Mouse (Mus musculus) intestine, postnatal 0 days (tissue): ENCODE results near the gene Tsen54. TPM values are rescaled to one million over a fixed set of nuclear protein-coding genes. Genes with fewer than 3 reads are reported as not detected.

ENCODE experiments used
- ATAC-seq: fragments of 200-750 bp; cut with Nextera tagmentation; 2 replicates; pipeline ENCODE4 v1.8.0; 2017; ENCODE audit warnings: mild to moderate bottlenecking, moderate TSS enrichment, moderate library complexity
- H3K27ac ChIP-seq: fragments of 300-500 bp; sonication (generic); 2 replicates; pipeline ENCODE4 v1.5.1; 2014; ENCODE audit warnings: mild to moderate bottlenecking, low read depth, low read length, moderate library complexity
- H3K27me3 ChIP-seq: fragments of 300-500 bp; sonication (generic); replicated peaks from 2 replicates; pipeline ENCODE4 v1.6.1; 2014; ENCODE audit warnings: low read length, mixed read lengths; ENCODE audit not compliant: control insufficient read depth, insufficient read depth
- H3K36me3 ChIP-seq: fragments of 300-500 bp; sonication (generic); 2 replicates; pipeline ENCODE4 v1.6.1; 2014; ENCODE audit warnings: mild to moderate bottlenecking, moderate library complexity; ENCODE audit not compliant: control insufficient read depth, insufficient read depth
- H3K4me1 ChIP-seq: fragments of 300-500 bp; sonication (generic); replicated peaks from 2 replicates; pipeline ENCODE4 v1.6.1; 2014; ENCODE audit warnings: antibody characterized with exemption, low read length, mixed read lengths; ENCODE audit not compliant: control insufficient read depth, insufficient read depth
- H3K4me2 ChIP-seq: fragments of 300-500 bp; sonication (generic); replicated peaks from 2 replicates; pipeline ENCODE4 v1.6.1; 2014; ENCODE audit warnings: low read depth, mild to moderate bottlenecking, moderate library complexity
- H3K4me3 ChIP-seq: fragments of 300-500 bp; sonication (generic); 2 replicates; pipeline ENCODE4 v1.5.1; 2014; ENCODE audit warnings: low read depth, low read length
- H3K9ac ChIP-seq: fragments of 300-500 bp; sonication (generic); 2 replicates; pipeline ENCODE4 v1.6.1; 2014; ENCODE audit warnings: mild to moderate bottlenecking, low read depth, low read length
- H3K9me3 ChIP-seq: fragments of 300-500 bp; sonication (generic); 2 replicates; pipeline ENCODE4 v1.6.1; 2016; ENCODE audit warnings: mixed run types; ENCODE audit not compliant: control insufficient read depth
- CTCF ChIP-seq: sonication (generic); IDR thresholded peaks from 2 replicates; pipeline ENCODE4 v1.5.1; 2016; ENCODE audit warnings: low read depth, mild to moderate bottlenecking, control low read depth, antibody characterized with exemption, moderate library complexity
- WGBS: fragments of 180-500 bp; shearing (Covaris S2); extraction: QIAGEN DNeasy Blood & Tissue Kit; methylation state at CpG from one replicate; pipeline ENCODE4 v1.1.7; 2014; 5-methylcytosine and 5-hydroxymethylcytosine counted together
- polyA plus RNA-seq: library from polyadenylated mRNA; unstranded; fragments of >200 nt; fragmentation: Nextera tagmentation; extraction: Ambion mirVana; gene quantifications from 2 replicates; pipeline ENCODE4 v1.2.1, GENCODE M21; 2015

Tsen54 gene
- polyA plus RNA-seq, 1 experiment from 2014 or later = 17.0 TPM

- Histone ChIP-seq H3K36me3 (peaks cover 96% of the 10 kb centered on the region), H3K9me3 (no peaks in the 10 kb centered on the region), H3K4me2 (no peak overlapping the region), H3K4me3 (no peak overlapping the region), H3K9ac (no peak overlapping the region), H3K4me1 (no peaks in the 10 kb centered on the region), H3K27ac (no peak overlapping the region), H3K27me3 (no peaks in the 10 kb centered on the region)
- 72% methylated on average over 9 of the region's 9 CpGs for WGBS
- TF ChIP-seq CTCF = no peak
- ATAC-seq = no peak
Measured at GRCm38 (mm10) chr11:115797665-115798064, 16.9 kb upstream of the Tsen54 start.

GRCm38 (mm10) chr11:115800981-115801380 lies 13.5 kb upstream of the Tsen54 start:
- no peak for ATAC-seq

GRCm38 (mm10) chr11:115803072-115803709 lies 11.3 kb upstream of the Tsen54 start:
- Histone ChIP-seq H3K27ac (no peak overlapping the region), H3K9ac (no peak overlapping the region), H3K36me3 (peaks cover 88% of the 10 kb centered on the region), H3K4me2 (no peak overlapping the region), H3K27me3 (no peaks in the 10 kb centered on the region), H3K4me1 (no peaks in the 10 kb centered on the region), H3K9me3 (no peaks in the 10 kb centered on the region), H3K4me3 (no peak overlapping the region)
- no peak for TF ChIP-seq CTCF
- WGBS = 84% methylated on average over 24 of the region's 24 CpGs
- ATAC-seq = no peak

More at GRCm38 (mm10) chr11:115800981-115801380, 13.5 kb upstream of the Tsen54 start:
- Histone ChIP-seq H3K27ac (no peak overlapping the region), H3K4me1 (no peaks in the 10 kb centered on the region), H3K36me3 (peaks cover 90% of the 10 kb centered on the region), H3K27me3 (no peaks in the 10 kb centered on the region), H3K9me3 (no peaks in the 10 kb centered on the region), H3K4me2 (no peak overlapping the region), H3K4me3 (no peak overlapping the region), H3K9ac (no peak overlapping the region)
- no peak for TF ChIP-seq CTCF
- WGBS = 87% methylated on average over 18 of the region's 18 CpGs

- H3K27ac ChIP-seq = no peak overlapping the region
- H3K4me2 ChIP-seq = no peak overlapping the region
- H3K9me3 ChIP-seq = no peaks in the 10 kb centered on the region
- 96% methylated on average over 7 of the region's 7 CpGs for WGBS
- H3K4me3 ChIP-seq = no peak overlapping the region
- no peaks in the 10 kb centered on the region for H3K27me3 ChIP-seq
- peaks cover 9% of the 10 kb centered on the region for H3K4me1 ChIP-seq
- H3K9ac ChIP-seq = no peak overlapping the region
- no peak for ATAC-seq
- no peak for TF ChIP-seq CTCF
- peaks cover 76% of the 10 kb centered on the region for H3K36me3 ChIP-seq
Measured at GRCm38 (mm10) chr11:115805005-115805404, 9.5 kb upstream of the Tsen54 start.

- Histone ChIP-seq H3K4me3 (no peak overlapping the region), H3K27ac (no peak overlapping the region), H3K4me2 (no peak overlapping the region), H3K9me3 (no peaks in the 10 kb centered on the region), H3K9ac (no peak overlapping the region), H3K27me3 (no peaks in the 10 kb centered on the region), H3K36me3 (peaks cover 72% of the 10 kb centered on the region), H3K4me1 (peaks cover 10% of the 10 kb centered on the region)
- TF ChIP-seq CTCF = no peak
- ATAC-seq = no peak
- WGBS = 91% methylated on average over 10 of the region's 10 CpGs
Measured at GRCm38 (mm10) chr11:115806154-115806553, 8.4 kb upstream of the Tsen54 start.

GRCm38 (mm10) chr11:115807306-115807705 lies 7.2 kb upstream of the Tsen54 start:
- no peaks in the 10 kb centered on the region for H3K27me3 ChIP-seq
- peaks cover 67% of the 10 kb centered on the region for H3K36me3 ChIP-seq
- TF ChIP-seq CTCF = no peak
- H3K27ac ChIP-seq = no peak overlapping the region
- no peak overlapping the region for H3K4me3 ChIP-seq
- 94% methylated on average over 6 of the region's 6 CpGs for WGBS
- ATAC-seq = no peak
- no peak overlapping the region for H3K4me2 ChIP-seq
- peaks cover 16% of the 10 kb centered on the region for H3K4me1 ChIP-seq
- H3K9me3 ChIP-seq = no peaks in the 10 kb centered on the region
- no peak overlapping the region for H3K9ac ChIP-seq
